Mouse (Mus musculus): Measurements from ENCODE around the gene Gpr179.

Gpr179 gene

DNA sequence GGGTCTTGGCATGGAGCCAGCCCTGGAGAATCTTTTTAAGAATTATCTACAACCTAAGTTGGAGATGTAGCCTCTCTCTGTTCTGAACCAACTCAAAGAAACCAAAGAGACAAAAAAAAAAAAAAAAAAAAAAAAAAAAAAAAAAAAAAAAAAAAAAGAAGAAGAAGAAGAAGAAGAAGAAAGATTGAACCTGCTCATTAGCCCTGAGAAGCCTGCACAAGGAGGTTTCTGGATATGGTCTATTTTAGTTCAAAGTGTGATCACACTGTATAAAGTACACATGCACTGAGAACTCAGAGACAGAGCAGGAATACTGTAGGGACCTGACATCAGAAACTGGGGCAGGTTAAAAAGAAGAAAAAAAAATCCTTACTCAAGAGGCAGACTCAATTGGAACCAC lies 64.2 kb downstream of the Gpr179 start:
- no peak for DNase-seq (ENCODE audit: low spot score in 2 of 2)

GRCm38 (mm10) chr11:97286973-97287372 lies 64.9 kb downstream of the Gpr179 start:
- DNase-seq (ENCODE audit: low spot score in 2 of 2): no peak

GRCm38 (mm10) chr11:97285852-97286775 lies 65.8 kb downstream of the Gpr179 start:
- DNase-seq (ENCODE audit: low spot score in 2 of 2): no peak

- DNase-seq (ENCODE audit: low spot score in 2 of 2): no peak
These were observed 67.0 kb downstream of the Gpr179 start for GRCm38 (mm10) chr11:97284854-97285253.

- no peak for DNase-seq (ENCODE audit: low spot score in 2 of 2)
These were observed 69.7 kb downstream of the Gpr179 start for GRCm38 (mm10) chr11:97282179-97282578.

Data from heart, adult 9 months (tissue).